Mouse (Mus musculus): ENCODE data around the gene Crim1. TPM values are rescaled to one million over a fixed set of nuclear protein-coding genes. Genes with fewer than 3 reads are reported as not detected.

The Crim1 gene
- polyA plus RNA-seq, 1 experiment from 2014 or later = 2.5 TPM

GRCm38 (mm10) chr17:78287391-78287790 lies 87.3 kb downstream of the Crim1 start:
- ATAC-seq (replicated peaks; ENCODE audit: insufficient number of reproducible peaks, insufficient read depth, low FRiP score, low read depth) = no peak
- Histone ChIP-seq H3K27me3 (no peaks in the 10 kb centered on the region), H3K4me2 (no peak overlapping the region), H3K9ac (no peak overlapping the region), H3K4me3 (no peak overlapping the region), H3K36me3 (no peaks in the 10 kb centered on the region), H3K9me3 (replicated peaks) (no peaks in the 10 kb centered on the region), H3K27ac (no peak overlapping the region), H3K4me1 (replicated peaks) (peaks cover 7% of the 10 kb centered on the region; the same call in 1 of the 2 replicates)
- 49% methylated on average over 2 of the region's 2 CpGs for WGBS

DNA sequence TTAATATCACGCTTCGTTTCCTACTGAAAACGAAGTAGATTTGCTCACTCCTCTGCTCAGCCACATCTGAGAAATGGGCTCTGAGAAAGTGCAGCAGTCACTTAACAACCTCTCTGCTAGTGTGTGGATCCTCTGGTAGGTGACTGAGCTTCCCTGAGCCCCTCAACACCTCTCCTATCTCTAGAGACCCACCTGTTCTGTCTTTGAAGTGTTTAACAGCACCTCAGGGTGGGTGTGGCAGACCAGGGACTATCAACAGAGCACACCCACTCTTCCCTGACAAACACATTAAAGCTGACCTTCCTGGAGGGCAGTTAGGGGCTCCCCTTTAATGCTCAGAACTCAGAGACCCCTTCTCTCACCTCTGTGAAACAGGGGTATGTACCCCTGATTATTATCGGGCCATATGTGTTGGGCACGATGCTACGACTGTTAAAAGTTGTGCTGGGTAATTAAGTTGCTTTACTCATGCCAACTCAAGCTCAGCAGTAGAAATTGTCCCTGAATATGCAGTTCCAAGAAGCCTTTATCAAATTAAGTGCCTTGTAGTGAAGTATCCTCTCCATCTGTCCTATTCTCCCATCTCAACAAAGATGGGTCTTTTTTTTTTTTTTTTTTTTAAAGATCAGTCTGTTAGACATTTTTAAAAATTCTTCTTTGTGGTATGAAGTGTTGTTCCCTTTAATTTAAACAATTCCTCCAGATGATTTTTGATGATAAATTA lies 90.3 kb downstream of the Crim1 start:
- no peak overlapping the region for H3K9ac ChIP-seq
- H3K27me3 ChIP-seq = no peaks in the 10 kb centered on the region
- no peak for ATAC-seq (replicated peaks; ENCODE audit: insufficient number of reproducible peaks, insufficient read depth, low FRiP score, low read depth)
- no peaks in the 10 kb centered on the region for H3K9me3 ChIP-seq (replicated peaks)
- no peak overlapping the region for H3K27ac ChIP-seq
- H3K36me3 ChIP-seq = no peaks in the 10 kb centered on the region
- H3K4me3 ChIP-seq = no peak overlapping the region
- WGBS = 83% methylated on average over 6 of the region's 6 CpGs
- no peak overlapping the region for H3K4me2 ChIP-seq
- peaks cover 7% of the 10 kb centered on the region; the same call in 1 of the 2 replicates for H3K4me1 ChIP-seq (replicated peaks)

GRCm38 (mm10) chr17:78291030-78291429 lies 91.0 kb downstream of the Crim1 start:
- peaks cover 7% of the 10 kb centered on the region; the same call in 1 of the 2 replicates for H3K4me1 ChIP-seq (replicated peaks)
- no peak for ATAC-seq (replicated peaks; ENCODE audit: insufficient number of reproducible peaks, insufficient read depth, low FRiP score, low read depth)
- no peak overlapping the region for H3K4me3 ChIP-seq
- no peaks in the 10 kb centered on the region for H3K27me3 ChIP-seq
- 86% methylated on average over 5 of the region's 5 CpGs for WGBS
- H3K9ac ChIP-seq = no peak overlapping the region
- H3K36me3 ChIP-seq = no peaks in the 10 kb centered on the region
- no peaks in the 10 kb centered on the region for H3K9me3 ChIP-seq (replicated peaks)
- H3K27ac ChIP-seq = no peak overlapping the region
- H3K4me2 ChIP-seq = no peak overlapping the region

DNA sequence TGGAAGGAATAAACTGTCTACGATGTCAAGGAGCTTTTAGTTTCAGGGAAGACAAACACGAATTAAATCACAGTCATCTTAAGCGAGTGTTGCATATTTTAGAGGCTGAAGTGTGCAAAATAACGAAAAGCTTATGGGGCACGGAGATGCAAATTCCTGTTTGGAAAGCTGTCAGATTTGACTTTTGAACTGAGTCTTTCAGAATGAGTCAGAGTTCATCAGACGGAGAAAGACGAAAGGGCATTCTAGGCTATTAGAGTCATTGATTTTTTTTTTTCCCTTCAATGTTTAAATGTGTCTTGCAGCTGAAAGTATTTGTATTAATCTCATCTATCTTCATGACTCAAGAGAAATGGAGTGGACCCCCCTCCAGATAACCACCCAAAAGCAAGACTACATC lies 92.3 kb downstream of the Crim1 start:
- no peak overlapping the region for H3K27ac ChIP-seq

DNA sequence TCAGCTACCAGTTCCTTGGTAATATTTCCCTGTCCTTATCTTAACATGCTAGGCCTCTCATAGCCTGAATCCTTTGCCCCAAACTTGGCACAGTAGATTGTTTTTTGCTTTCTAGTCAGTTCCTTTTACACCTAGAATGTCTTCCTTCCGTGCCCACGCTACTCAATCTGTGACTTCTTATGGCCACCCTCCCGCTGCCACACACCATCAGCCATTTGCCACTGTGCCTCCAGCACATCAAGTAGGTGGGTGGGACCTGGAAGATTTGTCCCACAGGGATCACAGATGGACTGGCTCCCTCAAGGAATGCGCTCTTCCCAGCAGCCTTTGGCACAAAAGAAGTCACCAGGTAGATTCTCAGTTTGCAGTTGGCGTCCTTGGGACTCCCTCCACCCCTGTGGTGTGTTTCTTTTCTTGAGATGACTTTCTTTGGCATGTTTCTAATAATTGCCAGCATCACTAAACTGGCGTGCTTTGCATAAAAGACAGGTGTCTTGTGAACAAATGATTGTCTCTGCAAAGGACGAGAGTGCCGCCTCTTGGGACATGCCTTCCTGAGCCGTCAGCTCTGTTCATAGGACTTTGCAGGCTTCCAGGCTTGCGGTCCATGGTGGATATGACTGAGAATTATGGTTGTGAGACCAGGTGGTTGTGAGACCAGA lies 92.9 kb downstream of the Crim1 start:
- Histone ChIP-seq H3K36me3 (no peaks in the 10 kb centered on the region), H3K27me3 (no peaks in the 10 kb centered on the region), H3K4me1 (replicated peaks) (peaks cover 4% of the 10 kb centered on the region; the same call in 1 of the 2 replicates), H3K9me3 (replicated peaks) (no peaks in the 10 kb centered on the region), H3K4me3 (no peak overlapping the region), H3K9ac (no peak overlapping the region), H3K27ac (no peak overlapping the region), H3K4me2 (no peak overlapping the region)
- no peak for ATAC-seq (replicated peaks; ENCODE audit: insufficient number of reproducible peaks, insufficient read depth, low FRiP score, low read depth)
- WGBS = 93% methylated on average over 10 of the region's 10 CpGs

More for the DNA sequence above, 92.3 kb downstream of the Crim1 start:
- Histone ChIP-seq H3K27me3 (no peaks in the 10 kb centered on the region), H3K36me3 (no peaks in the 10 kb centered on the region), H3K4me2 (no peak overlapping the region), H3K9ac (no peak overlapping the region), H3K4me1 (replicated peaks) (peaks cover 7% of the 10 kb centered on the region; the same call in 1 of the 2 replicates), H3K4me3 (no peak overlapping the region), H3K9me3 (replicated peaks) (no peaks in the 10 kb centered on the region)
- ATAC-seq (replicated peaks; ENCODE audit: insufficient number of reproducible peaks, insufficient read depth, low FRiP score, low read depth) = no peak
- WGBS = 86% methylated on average over 7 of the region's 7 CpGs

DNA sequence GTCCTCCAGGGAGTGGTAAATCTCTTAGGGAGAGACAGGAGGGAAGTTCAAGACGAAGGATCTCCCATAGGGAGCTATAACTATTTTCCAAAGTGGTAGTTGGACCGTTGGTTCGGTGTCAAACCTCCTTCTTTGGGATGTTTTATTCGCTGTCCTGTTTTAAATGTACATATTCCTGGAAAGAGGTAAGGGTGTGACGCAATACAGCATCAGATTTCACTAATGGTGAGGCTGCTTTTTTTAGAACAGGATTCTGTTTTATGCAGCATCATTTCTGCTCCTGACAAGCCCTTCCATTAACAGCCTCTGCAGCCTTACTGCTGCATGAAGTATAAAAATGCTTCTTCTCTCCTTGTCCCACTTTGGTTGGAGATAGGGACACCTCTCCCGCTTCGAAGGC lies 95.9 kb downstream of the Crim1 start:
- Histone ChIP-seq H3K9me3 (replicated peaks) (no peaks in the 10 kb centered on the region), H3K4me2 (no peak overlapping the region), H3K27ac (no peak overlapping the region), H3K4me3 (no peak overlapping the region), H3K4me1 (replicated peaks) (peaks cover 6% of the 10 kb centered on the region; the same call in 1 of the 2 replicates), H3K27me3 (no peaks in the 10 kb centered on the region), H3K9ac (no peak overlapping the region), H3K36me3 (no peaks in the 10 kb centered on the region)
- ATAC-seq (replicated peaks; ENCODE audit: insufficient number of reproducible peaks, insufficient read depth, low FRiP score, low read depth) = no peak
- 71% methylated on average over 7 of the region's 7 CpGs for WGBS

GRCm38 (mm10) chr17:78298140-78298539 lies 98.1 kb downstream of the Crim1 start:
- no peak overlapping the region for H3K4me2 ChIP-seq
- no peak overlapping the region for H3K9ac ChIP-seq
- no peak overlapping the region for H3K27ac ChIP-seq
- H3K27me3 ChIP-seq = no peaks in the 10 kb centered on the region
- no peak overlapping the region for H3K4me3 ChIP-seq
- no peak for ATAC-seq (replicated peaks; ENCODE audit: insufficient number of reproducible peaks, insufficient read depth, low FRiP score, low read depth)
- WGBS = 64% methylated on average over 5 of the region's 5 CpGs
- peaks cover 6% of the 10 kb centered on the region; the same call in 1 of the 2 replicates for H3K4me1 ChIP-seq (replicated peaks)
- no peaks in the 10 kb centered on the region for H3K9me3 ChIP-seq (replicated peaks)
- no peaks in the 10 kb centered on the region for H3K36me3 ChIP-seq

GRCm38 (mm10) chr17:78298967-78299540 lies 99.0 kb downstream of the Crim1 start:
- Histone ChIP-seq H3K4me3 (no peak overlapping the region), H3K36me3 (no peaks in the 10 kb centered on the region), H3K27me3 (no peaks in the 10 kb centered on the region), H3K27ac (no peak overlapping the region), H3K9ac (no peak overlapping the region), H3K9me3 (replicated peaks) (no peaks in the 10 kb centered on the region), H3K4me2 (no peak overlapping the region), H3K4me1 (replicated peaks) (peaks cover 6% of the 10 kb centered on the region; the same call in 1 of the 2 replicates)
- ATAC-seq (replicated peaks; ENCODE audit: insufficient number of reproducible peaks, insufficient read depth, low FRiP score, low read depth) = 0 out of 2 replicates have a peak, but pooled peaks have one; percentile 18
- 24% methylated on average over 8 of the region's 8 CpGs for WGBS

DNA sequence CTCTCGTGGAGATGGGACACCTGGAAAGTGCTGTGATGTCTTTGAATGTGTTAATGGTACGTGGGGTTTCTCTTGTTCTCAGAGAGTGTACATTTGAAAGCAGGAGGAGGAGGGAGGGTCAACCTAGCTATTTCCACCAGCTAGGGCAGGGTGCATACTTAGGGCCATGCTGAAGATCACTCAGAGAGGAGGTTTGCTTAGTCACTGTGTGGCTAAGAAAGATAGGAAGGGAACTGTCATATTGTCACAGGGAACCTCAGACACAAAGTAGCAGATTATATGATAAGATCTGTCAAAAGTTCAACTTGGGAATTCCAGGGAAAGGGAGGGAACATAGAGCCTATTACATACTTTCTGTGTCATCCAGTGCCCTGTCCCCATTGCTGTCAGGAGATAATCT lies 103.0 kb downstream of the Crim1 start:
- no peak for ATAC-seq (replicated peaks; ENCODE audit: insufficient number of reproducible peaks, insufficient read depth, low FRiP score, low read depth)
- Histone ChIP-seq H3K4me1 (replicated peaks) (peaks cover 6% of the 10 kb centered on the region; the same call in 1 of the 2 replicates), H3K9me3 (replicated peaks) (no peaks in the 10 kb centered on the region), H3K27me3 (no peaks in the 10 kb centered on the region), H3K9ac (no peak overlapping the region), H3K36me3 (no peaks in the 10 kb centered on the region), H3K4me2 (no peak overlapping the region), H3K4me3 (no peak overlapping the region), H3K27ac (no peak overlapping the region)
- 76% methylated on average over 2 of the region's 2 CpGs for WGBS

DNA sequence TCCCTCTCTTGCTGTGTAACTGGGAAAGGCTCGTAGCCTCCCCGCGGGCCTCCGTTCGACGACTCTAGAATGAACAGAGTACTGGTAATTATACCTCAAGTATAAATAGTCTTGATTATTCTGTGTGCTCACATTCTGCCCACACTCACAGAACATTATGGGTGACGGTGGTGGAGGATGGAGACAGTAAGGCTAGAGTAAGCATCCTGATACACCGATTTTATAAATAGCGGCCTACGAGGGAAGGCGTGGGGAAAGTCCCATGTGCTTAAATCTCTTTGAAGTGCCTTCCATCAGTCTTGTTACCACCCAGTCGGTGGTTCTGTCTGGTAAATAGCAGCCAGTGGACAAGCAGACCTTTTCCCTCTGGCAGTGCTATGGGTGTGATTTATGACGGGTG lies 104.0 kb downstream of the Crim1 start:
- H3K36me3 ChIP-seq = no peaks in the 10 kb centered on the region
- ATAC-seq (replicated peaks; ENCODE audit: insufficient number of reproducible peaks, insufficient read depth, low FRiP score, low read depth) = no peak
- no peak overlapping the region for H3K4me2 ChIP-seq
- H3K9me3 ChIP-seq (replicated peaks) = no peaks in the 10 kb centered on the region
- no peaks in the 10 kb centered on the region for H3K27me3 ChIP-seq
- peaks cover 1% of the 10 kb centered on the region; the same call in 1 of the 2 replicates for H3K4me1 ChIP-seq (replicated peaks)
- H3K9ac ChIP-seq = no peak overlapping the region
- no peak overlapping the region for H3K4me3 ChIP-seq
- WGBS = 79% methylated on average over 13 of the region's 13 CpGs
- H3K27ac ChIP-seq = no peak overlapping the region

DNA sequence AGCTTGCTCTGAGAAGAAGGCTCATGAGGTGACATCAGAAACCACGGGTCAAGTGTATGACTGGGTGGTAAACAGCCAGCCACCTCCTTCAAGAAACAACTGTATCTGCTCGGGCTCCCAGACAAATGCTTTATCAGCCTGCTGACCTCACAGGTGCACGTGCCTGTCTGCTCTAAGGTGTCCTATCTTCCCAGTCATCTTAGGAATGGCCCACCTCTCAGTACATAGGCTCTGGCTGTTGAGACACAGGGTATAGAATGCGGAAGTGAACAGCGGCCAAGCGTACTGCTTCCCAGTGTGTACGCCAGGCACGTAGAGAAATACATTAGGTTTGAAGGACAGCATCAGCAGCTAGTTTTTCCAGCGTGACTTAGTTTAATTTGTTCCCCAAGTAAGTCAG lies 106.4 kb downstream of the Crim1 start:
- Histone ChIP-seq H3K27ac (no peak overlapping the region), H3K4me1 (replicated peaks) (no peaks in the 10 kb centered on the region), H3K36me3 (no peaks in the 10 kb centered on the region), H3K4me3 (no peak overlapping the region), H3K9me3 (replicated peaks) (no peaks in the 10 kb centered on the region), H3K4me2 (no peak overlapping the region), H3K9ac (no peak overlapping the region), H3K27me3 (no peaks in the 10 kb centered on the region)
- WGBS = 86% methylated on average over 9 of the region's 9 CpGs
- no peak for ATAC-seq (replicated peaks; ENCODE audit: insufficient number of reproducible peaks, insufficient read depth, low FRiP score, low read depth)
